Mouse (Mus musculus) stomach, embryonic 14.5 days (tissue): ENCODE measurements around the gene Mcrip2. TPM values are rescaled to one million over a fixed set of nuclear protein-coding genes. Genes with fewer than 3 reads are reported as not detected.
"Not testable (repeated sequence)": the region's sequence is repeated elsewhere in the genome, so short reads cannot be mapped to it uniquely, and the experiment has no call there.

ENCODE experiments used
- ATAC-seq: fragments of 200-750 bp; cut with Nextera tagmentation; 2 replicates; pipeline ENCODE4 v1.8.0; 2017; ENCODE audit warnings: low read depth, moderate TSS enrichment; ENCODE audit not compliant: insufficient number of reproducible peaks, insufficient read depth, low FRiP score
- H3K27ac ChIP-seq: fragments of 300-500 bp; sonication (generic); 2 replicates; pipeline ENCODE4 v1.5.1; 2014; ENCODE audit warnings: mild to moderate bottlenecking, low read length, moderate library complexity, mixed read lengths
- H3K27me3 ChIP-seq: fragments of 300-500 bp; sonication (generic); 2 replicates; pipeline ENCODE4 v1.6.1; 2014; ENCODE audit warnings: low read length, control low read depth, mixed read lengths; ENCODE audit not compliant: control insufficient read depth, insufficient read depth
- H3K36me3 ChIP-seq: fragments of 300-500 bp; sonication (generic); 2 replicates; pipeline ENCODE4 v1.6.1; 2014; ENCODE audit warnings: mild to moderate bottlenecking, control low read depth, low read length, moderate library complexity, mixed read lengths; ENCODE audit not compliant: control insufficient read depth, insufficient read depth
- H3K4me1 ChIP-seq: fragments of 300-500 bp; sonication (generic); 2 replicates; pipeline ENCODE4 v1.6.1; 2014; ENCODE audit warnings: low read length, control low read depth, mixed read lengths; ENCODE audit not compliant: control insufficient read depth, insufficient read depth
- H3K4me2 ChIP-seq: fragments of 300-500 bp; sonication (generic); replicated peaks from 2 replicates; pipeline ENCODE4 v1.6.1; 2014; ENCODE audit warnings: low read depth, low read length, control low read depth
- H3K4me3 ChIP-seq: fragments of 300-500 bp; sonication (generic); 2 replicates; pipeline ENCODE4 v1.5.1; 2014; ENCODE audit warnings: low read depth, low read length, control low read depth
- H3K9ac ChIP-seq: fragments of 300-500 bp; sonication (generic); replicated peaks from 2 replicates; pipeline ENCODE4 v1.6.1; 2014; ENCODE audit warnings: low read depth, mild to moderate bottlenecking, control low read depth, low read length, moderate library complexity, mixed read lengths
- H3K9me3 ChIP-seq: fragments of 300-500 bp; sonication (generic); 2 replicates; pipeline ENCODE4 v1.6.1; 2016; ENCODE audit warnings: low read depth, low read length, control low read depth; ENCODE audit not compliant: control insufficient read depth
- WGBS: fragments of 180-500 bp; shearing (Covaris S2); extraction: QIAGEN DNeasy Blood & Tissue Kit; methylation state at CpG from one replicate; pipeline ENCODE4 v1.1.7; 2014; 5-methylcytosine and 5-hydroxymethylcytosine counted together
- polyA plus RNA-seq: library from polyadenylated mRNA; unstranded; fragments of >200 nt; fragmentation: Nextera tagmentation; extraction: Ambion mirVana; gene quantifications from 2 replicates; pipeline ENCODE4 v1.2.1, GENCODE M21; 2014

Mcrip2 gene
- polyA plus RNA-seq, 1 experiment from 2014 or later = 23.3 TPM

DNA sequence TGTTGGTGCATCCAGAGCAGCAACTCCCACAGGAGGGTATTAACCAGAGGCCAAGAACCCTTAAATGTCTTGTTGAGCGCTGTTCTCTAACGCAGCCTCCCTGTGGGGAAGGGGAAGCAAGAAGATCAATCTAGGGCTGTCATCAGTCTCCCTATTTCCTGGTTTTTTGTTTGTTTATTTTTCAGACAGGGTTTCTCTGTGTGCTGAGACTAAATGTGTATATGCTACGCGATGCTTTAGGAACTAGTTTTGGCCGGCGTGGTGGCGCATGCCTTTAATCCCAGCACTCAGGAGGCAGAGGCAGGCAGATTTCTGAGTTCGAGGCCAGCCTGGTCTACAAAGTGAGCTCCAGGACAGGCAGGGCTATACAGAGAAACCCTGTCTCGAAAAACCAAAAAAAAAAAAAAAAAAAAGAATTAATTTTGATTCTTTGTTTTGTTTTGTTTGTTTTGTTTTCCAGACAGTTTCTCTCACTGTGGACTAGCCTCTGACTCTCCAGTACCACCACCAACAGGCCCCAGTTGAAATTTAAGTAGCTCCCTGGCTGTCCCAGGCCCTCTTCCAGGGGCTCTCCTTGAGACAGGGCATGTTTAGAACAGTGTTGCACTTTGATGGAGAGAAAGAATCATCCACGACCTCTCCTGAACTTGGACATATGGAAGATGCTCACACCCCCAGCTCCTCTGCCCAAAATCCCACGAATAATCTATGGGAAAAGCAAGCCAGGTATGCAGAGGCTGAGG is 5.0 kb upstream of the Mcrip2 start:
- Histone ChIP-seq H3K9me3 (no peaks in the 10 kb centered on the region), H3K4me3 (no peak overlapping the region), H3K4me2 (peak overlapping the region; percentile 91), H3K27ac (no peak overlapping the region), H3K9ac (no peak overlapping the region), H3K36me3 (peaks cover 11% of the 10 kb centered on the region), H3K27me3 (no peaks in the 10 kb centered on the region), H3K4me1 (peaks cover 14% of the 10 kb centered on the region; the same call in 1 of the 2 replicates)
- ATAC-seq = no peak
- 65% methylated on average over 11 of the region's 11 CpGs for WGBS

DNA sequence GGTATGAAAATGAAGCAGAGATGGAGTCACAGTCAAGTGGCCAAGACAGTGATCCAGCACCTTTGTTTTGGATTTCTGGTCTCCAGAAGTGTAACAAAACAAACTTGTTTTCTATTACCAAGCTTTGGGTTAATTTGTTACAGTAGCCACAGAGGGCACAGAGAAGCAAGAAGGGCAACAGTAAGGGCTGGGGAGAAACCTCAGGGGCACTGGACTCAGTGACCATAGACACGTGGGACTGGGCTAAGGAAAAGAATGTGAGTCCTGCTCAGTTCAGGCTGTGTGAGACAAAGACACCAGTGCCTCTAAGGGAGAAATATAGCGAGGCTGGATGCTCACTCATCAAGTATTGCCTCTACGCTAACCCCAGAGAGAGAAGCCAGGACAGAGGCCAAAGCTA is 4.1 kb upstream of the Mcrip2 start:
- H3K4me2 ChIP-seq = no peak overlapping the region
- H3K9me3 ChIP-seq = no peaks in the 10 kb centered on the region
- peaks cover 16% of the 10 kb centered on the region for H3K4me1 ChIP-seq
- H3K27me3 ChIP-seq = no peaks in the 10 kb centered on the region
- peaks cover 2% of the 10 kb centered on the region for H3K36me3 ChIP-seq
- H3K9ac ChIP-seq = no peak overlapping the region
- H3K4me3 ChIP-seq = no peak overlapping the region
- H3K27ac ChIP-seq = no peak overlapping the region
- WGBS = 84% methylated on average over 3 of the region's 3 CpGs
- no peak for ATAC-seq

DNA sequence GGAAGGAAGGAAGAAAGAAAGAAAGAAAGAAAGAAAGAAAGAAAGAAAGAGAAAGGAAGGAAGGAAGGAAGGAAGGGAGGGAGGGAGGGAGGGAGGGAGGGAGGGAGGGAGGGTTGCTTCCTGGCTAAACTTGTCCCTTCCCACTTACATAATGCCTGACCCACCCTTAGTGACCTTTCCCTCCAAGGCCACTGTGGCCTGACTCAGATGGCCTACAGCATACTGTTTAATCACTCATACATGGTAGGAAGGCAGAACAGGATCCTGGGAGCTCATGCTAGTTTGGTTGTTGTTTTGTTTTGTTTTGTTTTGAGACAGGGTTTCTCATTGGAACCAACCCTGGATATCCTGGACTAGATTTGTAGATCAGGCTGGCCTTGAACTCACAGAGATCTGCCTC is 3.0 kb upstream of the Mcrip2 start:
- H3K27ac ChIP-seq, ATAC-seq, H3K9me3 ChIP-seq, H3K4me2 ChIP-seq, H3K9ac ChIP-seq, H3K4me3 ChIP-seq, H3K27me3 ChIP-seq, H3K36me3 ChIP-seq: not testable (repeated sequence)
- peaks cover 18% of the 10 kb centered on the region for H3K4me1 ChIP-seq

DNA sequence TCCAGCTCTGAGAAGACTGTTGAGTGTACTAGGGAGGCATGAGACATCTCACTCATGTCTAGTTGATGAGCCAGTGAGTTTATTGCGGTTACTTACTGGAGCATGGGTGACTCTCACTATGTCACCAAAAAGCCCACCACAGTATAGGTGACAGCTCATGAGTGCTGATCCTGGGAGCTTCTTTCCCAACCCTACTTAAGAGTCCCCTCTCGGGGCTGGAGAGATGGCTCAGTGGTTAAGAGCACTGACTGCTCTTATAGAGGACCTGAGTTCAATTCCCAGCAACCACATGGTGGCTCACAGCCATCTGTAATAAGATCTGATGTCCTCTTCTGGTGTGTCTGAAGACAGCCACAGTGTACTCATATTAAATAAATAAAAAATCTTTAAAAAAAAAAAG is 1.4 kb upstream of the Mcrip2 start:
- WGBS = 83% methylated on average over 2 of the region's 2 CpGs
- no peak for ATAC-seq
- no peak overlapping the region for H3K4me3 ChIP-seq
- H3K36me3 ChIP-seq = no peaks in the 10 kb centered on the region
- peaks cover 10% of the 10 kb centered on the region; the same call in 1 of the 2 replicates for H3K4me1 ChIP-seq
- H3K9me3 ChIP-seq = no peaks in the 10 kb centered on the region
- no peak overlapping the region for H3K9ac ChIP-seq
- H3K4me2 ChIP-seq = no peak overlapping the region
- no peak overlapping the region for H3K27ac ChIP-seq
- no peaks in the 10 kb centered on the region for H3K27me3 ChIP-seq

DNA sequence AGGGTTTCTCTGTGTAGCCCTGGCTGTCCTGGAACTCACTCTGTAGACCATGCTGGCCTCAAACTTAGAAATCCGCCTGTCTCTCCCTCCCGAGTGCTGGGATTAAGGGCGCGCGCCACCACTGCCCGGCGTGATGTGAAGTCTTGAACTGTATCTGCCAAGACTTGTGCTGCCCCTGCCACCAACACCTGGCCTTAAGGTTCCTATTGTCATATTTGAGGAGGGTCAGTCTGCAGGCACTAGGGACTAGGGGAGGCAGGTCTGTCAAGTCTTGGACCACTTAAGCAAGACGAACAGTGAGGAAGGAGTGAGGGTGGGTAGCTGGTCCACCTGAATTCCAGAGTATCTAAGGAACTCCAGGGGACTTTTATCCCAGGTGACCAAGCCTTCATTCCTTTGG is 934 bp upstream of the Mcrip2 start:
- peaks cover 10% of the 10 kb centered on the region; the same call in 1 of the 2 replicates for H3K4me1 ChIP-seq
- H3K27me3 ChIP-seq = no peaks in the 10 kb centered on the region
- 84% methylated on average over 8 of the region's 8 CpGs for WGBS
- no peaks in the 10 kb centered on the region for H3K36me3 ChIP-seq
- H3K27ac ChIP-seq = no peak overlapping the region
- H3K4me3 ChIP-seq = no peak overlapping the region
- no peak for ATAC-seq
- H3K9me3 ChIP-seq = no peaks in the 10 kb centered on the region
- H3K9ac ChIP-seq = no peak overlapping the region
- H3K4me2 ChIP-seq = no peak overlapping the region

DNA sequence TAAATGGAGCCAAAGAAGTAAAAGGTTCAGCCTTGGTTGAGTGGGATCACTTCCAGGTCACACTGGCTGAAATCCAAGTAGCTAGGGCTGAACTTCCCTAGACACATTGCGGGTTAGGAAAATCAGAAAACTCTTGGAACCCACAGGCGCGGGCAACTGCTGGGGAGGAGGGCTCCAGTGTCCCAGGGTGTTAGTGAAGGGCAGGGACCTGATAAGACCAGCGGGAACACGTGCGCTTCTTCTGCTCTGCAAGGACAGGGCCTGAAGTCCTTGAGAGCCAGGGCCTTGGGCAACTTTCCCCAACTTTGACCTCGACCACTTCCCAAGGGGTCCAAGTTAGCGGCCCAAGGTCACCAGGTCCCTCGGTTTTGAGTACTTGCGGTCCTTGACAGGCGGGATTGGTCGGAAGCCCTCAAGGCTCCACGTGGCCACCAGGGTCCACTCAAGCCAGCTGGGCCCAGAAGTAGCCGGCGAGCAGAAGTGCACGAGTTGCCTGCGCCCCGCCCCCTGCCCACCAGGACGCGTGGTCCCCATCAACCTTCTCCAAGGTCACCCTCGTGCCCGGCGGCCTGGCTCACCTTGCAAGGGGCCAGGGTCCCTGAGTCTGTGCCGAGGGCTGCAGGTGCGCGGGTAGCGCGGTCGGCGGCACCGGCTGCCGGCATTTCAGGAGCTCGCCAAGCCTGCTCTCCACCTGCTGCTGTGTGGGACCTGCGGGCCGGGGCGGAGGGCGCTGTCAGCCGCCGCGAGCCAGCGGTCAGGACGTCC is 546 bp downstream of the Mcrip2 start:
- H3K27ac ChIP-seq = peak overlapping the region; percentile 23; the same call in 1 of the 2 replicates
- peak overlapping the region; percentile 28; the same call in 1 of the 2 replicates for H3K9ac ChIP-seq
- H3K4me3 ChIP-seq = peak overlapping the region; percentile 67
- 2% methylated on average over 42 of the region's 42 CpGs for WGBS
- no peaks in the 10 kb centered on the region for H3K36me3 ChIP-seq
- H3K4me2 ChIP-seq = peak overlapping the region; percentile 99
- no peaks in the 10 kb centered on the region for H3K27me3 ChIP-seq
- ATAC-seq = peak; percentile 1
- H3K4me1 ChIP-seq = peaks cover 10% of the 10 kb centered on the region; the same call in 1 of the 2 replicates
- H3K9me3 ChIP-seq = no peaks in the 10 kb centered on the region

DNA sequence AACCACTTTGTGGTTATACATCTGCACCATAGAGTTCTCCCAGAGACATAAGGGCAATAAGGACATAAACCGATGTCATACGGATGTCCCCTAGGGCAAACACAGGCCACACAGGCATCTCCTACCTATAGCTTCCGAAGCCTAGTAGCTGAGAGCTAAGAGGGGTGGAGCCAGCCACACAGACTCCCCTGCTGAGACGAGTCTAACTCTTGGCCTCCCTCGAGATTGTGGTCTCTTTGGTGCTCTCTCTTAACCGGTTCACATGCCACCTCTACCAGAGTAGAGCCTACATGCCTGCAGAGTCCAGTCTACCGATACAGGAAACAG is 1.1 kb downstream of the Mcrip2 start:
- H3K36me3 ChIP-seq = no peaks in the 10 kb centered on the region
- H3K27me3 ChIP-seq = no peaks in the 10 kb centered on the region
- 13% methylated on average over 7 of the region's 7 CpGs for WGBS
- H3K4me2 ChIP-seq = peak overlapping the region; percentile 99
- no peak overlapping the region for H3K27ac ChIP-seq
- peak overlapping the region; percentile 67 for H3K4me3 ChIP-seq
- ATAC-seq = no peak
- H3K9me3 ChIP-seq = no peaks in the 10 kb centered on the region
- H3K4me1 ChIP-seq = peaks cover 10% of the 10 kb centered on the region; the same call in 1 of the 2 replicates
- H3K9ac ChIP-seq = peak overlapping the region; percentile 28; the same call in 1 of the 2 replicates

DNA sequence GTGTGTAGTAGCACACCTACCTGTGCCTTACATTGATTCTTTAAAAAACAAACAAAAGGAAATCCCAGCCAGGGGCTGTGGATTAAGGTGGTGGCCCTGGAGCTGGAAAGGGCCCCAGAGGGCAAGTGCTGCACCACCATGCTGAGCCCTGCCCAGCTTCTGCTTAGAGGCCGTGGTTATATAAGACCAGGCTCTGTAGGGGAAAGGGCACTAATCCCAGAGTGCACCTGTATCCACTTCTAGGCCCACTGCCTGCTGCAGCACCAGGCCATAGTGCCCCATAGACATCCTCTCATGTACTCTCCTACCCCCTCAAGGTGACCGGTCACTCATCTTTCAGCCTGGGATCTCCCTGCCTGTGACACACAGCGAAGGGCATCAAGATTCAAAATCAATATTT is 2.4 kb downstream of the Mcrip2 start:
- Histone ChIP-seq H3K4me3 (no peak overlapping the region), H3K9ac (no peak overlapping the region), H3K9me3 (no peaks in the 10 kb centered on the region), H3K27ac (no peak overlapping the region), H3K4me1 (peaks cover 10% of the 10 kb centered on the region; the same call in 1 of the 2 replicates), H3K4me2 (no peak overlapping the region), H3K36me3 (no peaks in the 10 kb centered on the region), H3K27me3 (no peaks in the 10 kb centered on the region)
- 85% methylated on average over 3 of the region's 3 CpGs for WGBS
- no peak for ATAC-seq
